Mouse (Mus musculus): Measurements from ENCODE around the gene Lrsam1.

Gene Lrsam1

DNA sequence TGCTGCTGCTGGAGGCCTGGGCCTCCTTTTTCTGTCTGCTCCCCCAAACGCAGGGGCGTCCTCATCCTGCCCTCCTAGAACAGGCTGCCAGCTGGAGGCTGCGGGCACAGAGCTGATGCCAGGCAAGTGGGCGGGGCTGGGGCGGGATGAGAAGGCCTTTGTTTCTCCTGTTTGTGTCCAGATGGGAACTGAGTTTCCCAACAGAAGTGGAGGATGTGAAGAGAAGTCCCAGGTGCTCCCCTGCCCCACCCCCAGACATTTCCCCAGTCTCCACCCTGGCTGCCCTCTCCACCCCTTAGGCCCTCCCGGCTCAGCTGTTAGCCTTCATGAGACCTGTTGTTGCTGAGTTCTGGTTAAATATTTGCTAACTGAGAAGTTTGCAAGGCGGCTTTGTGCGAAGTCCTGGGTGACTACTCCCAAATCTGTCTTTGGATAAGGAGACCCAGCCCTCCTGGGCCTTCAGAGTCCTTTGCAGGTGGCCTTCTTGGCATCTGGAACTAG lies 65.8 kb downstream of the Lrsam1 start:
- no peak for DNase-seq (ENCODE audit: low read depth, low spot score)

DNA sequence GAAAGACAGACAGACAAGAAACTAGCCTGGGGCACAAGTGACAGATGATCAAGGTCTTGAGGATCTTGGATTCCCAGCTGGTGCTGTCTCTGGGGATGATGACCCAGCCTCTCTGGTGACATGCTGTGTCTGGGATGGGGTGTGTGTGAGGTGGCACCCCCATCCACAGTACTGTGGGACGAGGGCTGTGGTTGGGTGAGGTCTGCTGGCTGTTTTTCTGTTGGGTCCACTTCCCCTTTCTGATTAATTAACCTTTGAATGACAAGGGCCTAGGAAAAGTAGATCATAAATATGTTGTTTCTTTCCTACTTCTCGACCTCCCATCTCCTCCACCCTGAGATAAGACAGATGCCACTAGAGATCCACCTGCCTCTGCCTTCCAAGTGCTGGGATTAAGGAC lies 67.3 kb downstream of the Lrsam1 start:
- no peak for DNase-seq (ENCODE audit: low read depth, low spot score)

DNA sequence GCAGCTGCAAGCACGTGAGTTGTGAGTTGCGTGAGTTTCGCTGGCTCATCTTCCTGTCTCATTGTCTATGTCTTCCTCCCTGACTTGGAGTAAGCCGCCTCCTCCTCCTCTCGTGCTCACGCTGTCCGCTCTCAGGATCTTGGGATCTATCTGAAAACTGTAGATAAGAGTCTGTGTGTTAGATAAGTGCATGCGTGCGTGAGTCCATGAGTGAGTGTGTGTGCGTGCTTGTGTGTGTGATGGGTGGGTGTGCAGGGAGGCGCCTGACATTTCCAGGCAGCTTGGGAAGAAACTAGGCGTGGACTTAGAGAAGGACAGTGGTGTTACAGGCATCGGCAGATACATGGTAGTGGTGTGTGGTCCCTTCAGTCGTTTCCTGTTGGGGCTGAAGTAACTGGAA lies 68.9 kb downstream of the Lrsam1 start:
- no peak for DNase-seq (ENCODE audit: low read depth, low spot score)

GRCm38 (mm10) chr2:32891278-32891677 lies 70.1 kb downstream of the Lrsam1 start:
- no peak for DNase-seq (ENCODE audit: low read depth, low spot score)

DNA sequence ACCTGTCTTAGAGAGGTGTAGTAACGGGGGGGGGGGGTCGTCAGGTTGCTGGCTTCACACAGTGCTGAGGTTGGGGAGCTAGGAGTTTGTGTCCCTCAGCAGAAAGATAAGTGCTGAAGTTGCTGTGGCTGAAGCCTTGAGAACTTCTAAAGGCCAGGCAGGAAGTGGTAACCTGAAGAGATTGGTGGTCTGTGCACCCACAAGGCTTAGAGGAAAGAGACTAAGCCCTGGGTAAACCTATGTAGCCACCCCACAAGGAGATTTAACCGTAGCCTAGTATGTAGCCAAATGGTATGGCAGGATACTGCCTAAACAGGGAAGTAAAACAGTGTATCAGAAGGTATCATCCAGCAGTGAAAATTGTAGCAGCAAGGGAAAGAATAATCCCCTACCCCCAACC lies 71.1 kb downstream of the Lrsam1 start:
- DNase-seq (ENCODE audit: low read depth, low spot score) = no peak

DNA sequence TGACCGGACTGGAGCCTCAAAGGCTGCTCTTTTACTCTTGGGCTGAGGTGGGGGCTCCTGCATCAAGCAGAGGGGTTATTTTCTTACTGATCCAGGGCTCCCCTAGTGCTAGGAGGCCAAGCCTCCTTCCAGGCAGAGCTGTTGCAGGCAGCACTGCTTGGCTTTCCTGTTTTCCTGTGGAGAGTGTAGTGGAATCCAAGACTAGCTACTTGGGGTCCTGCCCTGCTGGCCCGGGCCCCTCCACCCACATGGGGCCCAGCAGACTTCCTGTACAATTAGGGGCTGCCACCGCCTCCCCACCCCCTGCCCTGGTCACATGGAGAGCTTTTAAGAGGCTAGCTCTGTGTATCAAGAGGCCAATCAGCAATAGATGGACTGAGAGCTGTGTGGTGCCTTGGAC lies 72.9 kb downstream of the Lrsam1 start:
- DNase-seq (ENCODE audit: low read depth, low spot score) = no peak

GRCm38 (mm10) chr2:32888029-32888428 lies 73.4 kb downstream of the Lrsam1 start:
- DNase-seq (ENCODE audit: low read depth, low spot score) = peak; percentile 48

DNA sequence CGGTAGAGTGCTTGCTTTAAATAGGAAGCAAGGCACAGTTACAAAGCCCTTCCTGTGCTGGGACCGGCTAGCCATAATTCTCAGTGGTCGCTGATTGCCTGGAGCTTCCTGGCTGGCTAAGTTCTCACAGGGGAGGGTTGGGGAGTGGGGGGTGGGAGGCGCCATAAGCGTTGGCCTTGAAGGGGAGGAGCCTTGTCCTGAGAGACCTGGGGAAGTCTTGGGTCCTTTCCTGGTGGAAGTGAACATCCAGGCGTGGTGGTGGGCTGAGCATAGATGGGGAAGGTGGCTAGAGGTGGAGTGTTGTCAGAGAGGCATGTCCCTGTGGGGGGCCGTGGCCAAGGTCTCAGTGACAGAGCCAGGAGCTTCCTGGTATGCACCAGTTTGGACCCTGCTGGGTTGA lies 76.7 kb downstream of the Lrsam1 start:
- no peak for DNase-seq (ENCODE audit: low read depth, low spot score)

- DNase-seq (ENCODE audit: low read depth, low spot score) = no peak
Observed at GRCm38 (mm10) chr2:32882283-32883043, 79.0 kb downstream of the Lrsam1 start.

- DNase-seq (ENCODE audit: low read depth, low spot score) = no peak
Observed at GRCm38 (mm10) chr2:32881723-32882122, 79.7 kb downstream of the Lrsam1 start.

GRCm38 (mm10) chr2:32881054-32881453 lies 80.4 kb downstream of the Lrsam1 start:
- DNase-seq (ENCODE audit: low read depth, low spot score) = no peak

DNA sequence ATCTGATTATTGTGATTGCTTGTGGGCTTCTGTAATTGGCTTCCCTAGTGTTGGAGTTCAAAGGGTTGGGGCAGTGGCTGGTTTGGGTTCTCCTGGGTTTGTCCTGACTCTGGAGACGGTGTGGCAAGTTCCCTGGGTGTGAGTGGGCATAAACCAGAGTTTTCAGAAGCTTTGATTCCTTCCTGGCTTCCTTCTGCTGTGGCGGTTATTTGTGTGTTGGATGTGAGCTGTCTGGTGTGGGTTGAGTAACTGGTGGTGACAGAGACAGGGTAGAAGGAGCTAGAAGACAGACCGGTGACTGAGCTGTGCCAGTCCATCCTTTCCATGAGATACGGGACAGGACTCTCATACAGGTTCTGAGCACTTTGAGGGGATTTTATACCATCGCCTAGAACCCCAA lies 81.8 kb downstream of the Lrsam1 start:
- no peak for DNase-seq (ENCODE audit: low read depth, low spot score)

GRCm38 (mm10) chr2:32878396-32878795 lies 83.0 kb downstream of the Lrsam1 start:
- no peak for DNase-seq (ENCODE audit: low read depth, low spot score)

DNA sequence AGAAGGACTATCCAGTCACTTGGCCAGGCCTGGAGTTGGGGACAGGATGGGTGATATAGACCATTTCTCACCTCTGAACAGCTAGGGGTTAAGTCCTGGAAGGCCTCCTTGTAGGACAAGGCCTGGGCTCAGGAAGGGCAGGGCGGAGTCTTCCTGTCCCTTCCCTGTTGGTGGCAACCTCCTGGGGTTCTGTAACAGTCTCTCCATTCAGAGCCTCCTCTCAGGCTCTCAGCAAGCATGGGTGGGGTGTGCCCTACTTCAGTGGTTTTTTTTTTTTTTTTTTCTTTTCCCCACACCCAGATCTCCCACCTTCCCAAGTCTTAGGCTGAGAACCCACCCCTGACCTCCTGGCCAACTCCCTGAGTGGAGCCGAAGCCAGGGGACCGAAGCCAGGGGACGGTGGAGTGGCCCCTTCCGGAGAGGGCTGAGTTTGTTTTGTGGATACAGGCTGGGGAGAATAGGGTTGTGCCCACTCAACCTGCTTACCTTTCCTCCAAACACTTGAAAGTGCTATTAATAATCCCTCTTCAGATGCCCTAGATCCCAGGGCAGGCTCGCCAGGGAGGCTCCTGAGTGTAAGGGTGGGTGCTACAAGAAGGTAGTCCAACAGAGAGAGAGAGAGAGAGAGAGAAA lies 83.5 kb downstream of the Lrsam1 start:
- DNase-seq (ENCODE audit: low read depth, low spot score) = no peak

- no peak for DNase-seq (ENCODE audit: low read depth, low spot score)
Observed at GRCm38 (mm10) chr2:32877303-32877702, 84.1 kb downstream of the Lrsam1 start.

DNA sequence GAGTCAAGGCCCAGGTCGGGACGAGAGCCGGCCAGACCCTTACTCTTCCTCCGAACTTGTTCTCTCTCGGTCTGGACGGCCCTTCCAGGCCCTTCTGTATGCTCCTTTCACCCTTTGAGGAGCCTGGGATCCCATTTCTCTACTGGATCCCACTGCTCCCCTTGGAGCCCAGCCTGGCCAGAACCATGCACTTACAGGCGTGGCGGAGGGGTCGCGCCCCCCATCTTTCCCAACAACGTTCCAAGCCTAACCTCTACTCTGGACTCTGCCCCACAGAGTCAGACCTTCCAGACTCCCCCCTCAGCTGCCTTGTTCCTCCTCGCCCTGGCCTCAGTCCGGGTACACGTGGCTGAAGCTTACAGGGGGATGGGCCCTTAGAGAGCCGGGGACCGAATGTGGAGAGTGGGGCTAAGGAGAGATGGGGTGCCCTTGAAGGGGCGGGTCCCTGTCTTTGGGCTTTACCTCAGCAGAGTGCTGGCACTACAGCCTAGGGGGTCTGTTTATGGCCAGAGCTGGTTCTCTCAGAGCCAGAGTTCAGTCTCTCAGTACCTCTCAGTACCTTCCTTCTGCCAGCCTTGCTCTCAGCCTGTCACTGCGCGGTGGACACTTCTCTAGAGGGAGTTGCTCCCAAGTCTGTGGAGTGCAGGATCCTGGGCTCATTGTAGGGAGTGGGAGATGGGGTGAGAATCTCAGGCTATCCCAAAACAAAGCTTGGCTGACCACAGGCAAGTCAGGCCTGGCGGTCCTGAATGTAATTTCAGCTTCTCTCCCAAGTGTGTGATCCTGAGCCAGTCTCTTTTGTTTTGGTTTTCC lies 84.7 kb downstream of the Lrsam1 start:
- no peak for DNase-seq (ENCODE audit: low read depth, low spot score)

DNA sequence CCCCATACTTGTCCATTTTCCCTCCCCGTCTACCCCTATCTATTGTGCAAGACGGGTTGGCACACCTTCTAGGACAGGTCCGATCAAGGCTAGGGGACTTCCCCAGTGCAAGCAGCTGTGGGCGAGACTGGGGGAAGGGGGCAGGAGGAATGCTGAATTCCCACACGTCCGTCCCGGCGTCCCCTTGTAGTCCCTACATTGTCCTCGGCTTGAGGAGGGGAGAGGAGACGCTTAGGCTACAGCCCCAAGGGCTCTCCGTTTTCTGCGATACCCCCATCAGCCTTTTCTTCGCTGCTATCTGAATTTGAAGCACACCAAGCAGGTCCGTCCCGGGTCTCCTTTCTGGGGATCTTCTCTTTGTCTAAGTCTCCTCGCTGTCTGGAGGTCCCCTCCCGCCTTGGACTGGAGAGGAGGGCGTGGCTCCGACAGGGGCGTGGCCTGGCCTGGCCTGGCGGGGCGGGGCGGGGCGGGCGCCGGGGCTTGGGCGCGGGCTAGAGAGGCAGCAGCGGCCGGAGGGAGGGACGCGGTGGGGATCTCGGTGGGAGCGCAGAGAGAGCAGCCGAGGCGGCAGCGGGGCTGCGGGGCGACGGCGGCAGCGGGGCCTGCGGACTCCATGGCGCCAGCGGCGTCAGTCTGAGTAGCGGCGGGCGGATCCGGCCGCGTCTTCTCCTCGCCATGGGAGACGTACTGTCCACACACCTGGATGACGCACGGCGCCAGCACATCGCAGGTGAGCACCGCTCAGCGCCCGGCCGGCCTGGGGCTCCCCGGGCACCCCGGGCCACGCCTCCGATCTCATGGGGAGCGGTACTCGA lies 85.5 kb downstream of the Lrsam1 start, which contains the start of gene Fam129b:
Gene Fam129b, plus strand, starts transcription at position 440 of the 815 bp plus-strand sequence.
- peak; percentile 90 for DNase-seq (ENCODE audit: low read depth, low spot score)

Data from mesoderm, embryonic 11.5 days (tissue).